Mouse (Mus musculus) gastrocnemius, adult 18-20 months (tissue): ENCODE measurements around the gene Tmtc4. TPM values are rescaled to one million over a fixed set of nuclear protein-coding genes. Genes with fewer than 3 reads are reported as not detected.
A peak's percentile ranks its signal among the peaks of the same experiment; 100 is the strongest.

Experiments
- DNase-seq: peaks from one replicate; pipeline ENCODE4 v3.0.0; 2021; ENCODE audit warnings: low spot score
- long read RNA-seq, 2 experiments: library from polyadenylated mRNA; stranded (forward); transcript quantifications; one replicate each; pipeline ENCODE4 v2.0.0; 2021
- total RNA-seq, 2 experiments: library from RNA; stranded (reverse); gene quantifications; 2 replicates each; pipeline ENCODE4 v1.2.3; 2021

Tmtc4 gene
- total RNA-seq = 1 to 10 TPM; 2.3 to 3.3 TPM
- long read RNA-seq, experiment 1, partial matches to known transcripts = 1 of 6 reads
- long read RNA-seq, experiment 1, other reads (novel, unspliced or antisense) = 2 of 6 reads
- long read RNA-seq, experiment 2, partial matches to known transcripts = 1 of 3 reads
- long read RNA-seq, experiment 2, other reads (novel, unspliced or antisense) = 1 of 3 reads

- DNase-seq = peak; percentile 95
Measured at GRCm38 (mm10) chr14:122983226-122984215, at the start of gene Tmtc4. Gene Tmtc4, minus strand, starts transcription at chr14:122984035.

GRCm38 (mm10) chr14:123032435-123032834 lies 48.6 kb upstream of the Tmtc4 start:
- DNase-seq = no peak

GRCm38 (mm10) chr14:123027876-123028275 lies 44.0 kb upstream of the Tmtc4 start:
- no peak for DNase-seq

GRCm38 (mm10) chr14:123022981-123023380 lies 39.1 kb upstream of the Tmtc4 start:
- no peak for DNase-seq

GRCm38 (mm10) chr14:123016310-123016709 lies 32.5 kb upstream of the Tmtc4 start:
- no peak for DNase-seq

GRCm38 (mm10) chr14:123015687-123016086 lies 31.9 kb upstream of the Tmtc4 start:
- DNase-seq = no peak

GRCm38 (mm10) chr14:123009108-123010018 lies 25.5 kb upstream of the Tmtc4 start:
- no peak for DNase-seq

GRCm38 (mm10) chr14:123008672-123009071 lies 24.8 kb upstream of the Tmtc4 start:
- no peak for DNase-seq

GRCm38 (mm10) chr14:123003715-123004114 lies 19.9 kb upstream of the Tmtc4 start:
- DNase-seq = no peak

- no peak for DNase-seq
Measured at GRCm38 (mm10) chr14:123001391-123001790, 17.6 kb upstream of the Tmtc4 start.

- DNase-seq = no peak
Measured at GRCm38 (mm10) chr14:122997465-122997864, 13.6 kb upstream of the Tmtc4 start.

- no peak for DNase-seq
Measured at GRCm38 (mm10) chr14:122993935-122994334, 10.1 kb upstream of the Tmtc4 start.

GRCm38 (mm10) chr14:122992937-122993336 lies 9.1 kb upstream of the Tmtc4 start:
- no peak for DNase-seq

- DNase-seq = no peak
Measured at GRCm38 (mm10) chr14:122990521-122991052, 6.8 kb upstream of the Tmtc4 start.

- DNase-seq = no peak
Measured at GRCm38 (mm10) chr14:122986404-122986803, 2.6 kb upstream of the Tmtc4 start.

- DNase-seq = peak; percentile 76
Measured at GRCm38 (mm10) chr14:122982571-122983225, 1.1 kb downstream of the Tmtc4 start.

- DNase-seq = no peak
Measured at GRCm38 (mm10) chr14:122981831-122982485, 1.9 kb downstream of the Tmtc4 start.

GRCm38 (mm10) chr14:122978871-122979270 lies 5.0 kb downstream of the Tmtc4 start:
- no peak for DNase-seq

GRCm38 (mm10) chr14:122977797-122978140 lies 6.1 kb downstream of the Tmtc4 start:
- no peak for DNase-seq

GRCm38 (mm10) chr14:122977056-122977796 lies 6.6 kb downstream of the Tmtc4 start:
- DNase-seq = no peak
